Mouse (Mus musculus) heart, adult 2 months (tissue): Measurements from ENCODE around the gene Gm20683.

Experiments
- CTCF ChIP-seq: fragments of 200-600 bp; IDR thresholded peaks from 2 replicates; pipeline ENCODE4 v1.8.1; 2022; ENCODE audit warnings: antibody characterized with exemption, mild to moderate bottlenecking, moderate library complexity
- EP300 ChIP-seq: fragments of 200-500 bp; IDR thresholded peaks from 2 replicates; pipeline ENCODE4 v1.6.1; 2011; ENCODE audit warnings: low read depth, low read length, control low read depth; ENCODE audit not compliant: insufficient read depth
- POLR2A ChIP-seq: fragments of 200-500 bp; IDR thresholded peaks from 2 replicates; pipeline ENCODE4 v1.6.1; 2011; ENCODE audit warnings: mild to moderate bottlenecking, low read depth, low read length, control low read depth; ENCODE audit not compliant: insufficient read depth

DNA sequence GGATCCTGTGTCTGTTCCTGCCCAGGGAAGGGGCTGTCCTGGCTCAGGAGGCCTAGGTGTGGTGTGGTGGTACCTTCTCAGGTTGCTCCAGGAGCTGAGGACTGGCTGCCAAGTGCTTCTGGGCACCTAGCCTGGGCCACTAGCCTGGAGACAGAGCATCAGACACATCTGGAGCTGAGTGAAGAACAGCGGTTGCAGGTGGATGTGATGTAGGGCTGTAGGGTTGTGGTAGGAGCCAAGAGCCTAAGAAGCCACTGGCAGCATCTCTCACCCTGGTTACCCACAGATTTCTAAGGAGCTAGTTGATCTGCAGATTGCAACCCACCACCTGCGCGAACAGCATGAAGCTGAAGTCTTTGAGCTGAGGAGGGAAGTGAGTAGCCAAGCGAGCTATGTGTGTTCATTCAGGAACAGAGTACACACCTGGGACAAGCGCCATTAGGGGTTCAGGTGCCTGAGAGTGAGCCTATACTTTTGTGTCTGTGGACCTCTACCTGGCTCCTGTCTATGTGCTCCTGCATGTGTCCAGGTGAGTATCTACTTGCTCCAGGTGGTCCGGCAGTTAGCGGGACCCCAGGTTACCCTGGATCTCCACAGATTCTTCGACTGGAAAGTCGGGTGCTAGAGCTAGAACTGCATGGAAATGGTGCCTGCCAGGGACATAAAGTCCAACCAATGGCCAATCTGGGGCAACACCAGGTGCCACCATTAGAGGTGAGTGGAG lies 54.6 kb downstream of the Gm20683 start:
- TF ChIP-seq POLR2A (no peak), CTCF (no peak), EP300 (no peak)
